Mouse (Mus musculus): ENCODE measurements around the gene Olfr1039. TPM values are rescaled to one million over a fixed set of nuclear protein-coding genes. Genes with fewer than 3 reads are reported as not detected.
"Not testable (repeated sequence)": the region's sequence is repeated elsewhere in the genome, so short reads cannot be mapped to it uniquely, and the experiment has no call there.

The Olfr1039 gene
- polyA plus RNA-seq (2015; fragmentation: Nextera tagmentation; extraction: Ambion mirVana): not detected in 2 replicates

DNA sequence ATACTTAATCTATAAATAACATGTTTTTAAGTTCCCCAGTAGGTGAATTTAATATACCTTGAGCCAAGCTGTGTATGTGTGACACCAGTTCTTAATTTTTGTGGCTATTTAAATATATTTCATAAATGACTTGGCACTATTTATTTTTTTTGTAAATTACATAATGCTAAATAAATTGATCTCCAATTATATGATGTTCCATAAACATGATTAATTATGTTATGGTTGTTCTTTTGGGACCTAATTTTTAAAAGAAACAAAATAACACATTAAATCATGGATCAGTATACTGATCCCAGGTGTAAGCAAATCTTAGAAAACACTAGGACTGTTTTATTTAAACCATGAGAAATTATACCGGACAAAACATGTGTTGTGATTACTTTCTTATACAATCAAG, at the start of gene Olfr1039:
TSS of gene Olfr1039 (minus strand) at position 101 of the 400 bp plus-strand sequence.
- Histone ChIP-seq H3K4me2 (ENCODE audit: low read depth, low read length) (no peak within 1 kb of the TSS), H3K9me3 (ENCODE audit: control insufficient read depth, low read length) (no peaks in the 10 kb centered on the region), H3K4me3 (ENCODE audit: low read length) (no peak within 1 kb of the TSS), H3K36me3 (ENCODE audit: control insufficient read depth, insufficient read depth, low read length) (no peaks in the 10 kb centered on the region), H3K4me1 (replicated peaks; ENCODE audit: control insufficient read depth, insufficient read depth, low read length) (no peaks in the 10 kb centered on the region), H3K27ac (ENCODE audit: low read length) (no peak within 1 kb of the TSS), H3K27me3 (ENCODE audit: control insufficient read depth, insufficient read depth, low read depth, low read length) (no peaks in the 10 kb centered on the region), H3K9ac (ENCODE audit: low read length) (no peak within 1 kb of the TSS)
- no peak for ATAC-seq (ENCODE audit: low read depth)
- WGBS: 88% methylated on average over 1 of the region's 1 CpGs

DNA sequence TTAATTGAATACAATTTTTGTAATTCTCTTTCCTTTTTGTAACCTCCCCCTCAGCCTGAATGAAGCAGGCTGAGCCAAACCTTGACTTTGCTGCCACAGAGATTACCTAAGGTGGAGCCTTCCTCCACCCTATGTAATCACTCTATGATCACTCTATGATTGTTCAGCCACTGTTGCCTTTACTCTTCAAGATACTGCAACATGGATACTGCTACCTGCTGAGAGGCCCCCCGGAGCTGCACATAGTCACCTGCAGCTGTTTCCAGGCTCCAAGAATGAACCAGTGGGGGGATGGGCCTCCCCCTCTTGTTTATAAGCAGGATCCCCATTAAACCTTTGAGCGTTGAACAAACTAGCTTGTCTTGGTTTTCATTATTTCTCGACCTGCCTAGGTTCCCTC, 44.2 kb upstream of the Olfr1039 start:
- no peaks in the 10 kb centered on the region for H3K4me1 ChIP-seq (replicated peaks; ENCODE audit: control insufficient read depth, insufficient read depth, low read length)
- H3K4me3 ChIP-seq (ENCODE audit: low read length): no peak overlapping the region
- H3K27ac ChIP-seq (ENCODE audit: low read length): no peak overlapping the region
- WGBS: 68% methylated on average over 3 of the region's 3 CpGs
- H3K27me3 ChIP-seq (ENCODE audit: control insufficient read depth, insufficient read depth, low read depth, low read length): no peaks in the 10 kb centered on the region
- no peak overlapping the region for H3K9ac ChIP-seq (ENCODE audit: low read length)
- no peaks in the 10 kb centered on the region for H3K9me3 ChIP-seq (ENCODE audit: control insufficient read depth, low read length)
- H3K36me3 ChIP-seq (ENCODE audit: control insufficient read depth, insufficient read depth, low read length): no peaks in the 10 kb centered on the region
- no peak overlapping the region for H3K4me2 ChIP-seq (ENCODE audit: low read depth, low read length)
- no peak for ATAC-seq (ENCODE audit: low read depth)

DNA sequence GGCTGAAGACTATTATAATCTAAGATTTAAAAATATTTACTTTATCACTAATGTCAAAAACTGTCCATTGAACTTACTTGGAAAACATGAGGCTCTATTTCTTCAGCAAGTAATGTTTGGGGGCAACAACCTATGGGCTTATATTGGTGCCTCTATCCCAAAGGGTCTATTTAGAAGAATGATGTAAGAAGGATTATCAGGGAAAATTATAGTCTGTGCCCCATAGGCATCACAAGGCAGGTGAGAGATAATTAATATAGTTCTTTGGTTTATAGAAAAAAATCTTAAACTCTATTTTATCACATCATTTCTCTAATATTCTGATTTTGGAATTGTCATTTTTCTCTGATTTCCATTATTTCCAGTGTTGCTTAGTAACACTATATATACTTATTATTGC, 42.0 kb upstream of the Olfr1039 start, which contains the start of gene Olfr1044:
TSS of gene Olfr1044 (minus strand) at position 101 of the 400 bp plus-strand sequence.
- H3K27me3 ChIP-seq (ENCODE audit: control insufficient read depth, insufficient read depth, low read depth, low read length): no peaks in the 10 kb centered on the region
- no peak within 1 kb of the TSS for H3K4me3 ChIP-seq (ENCODE audit: low read length)
- no peaks in the 10 kb centered on the region for H3K4me1 ChIP-seq (replicated peaks; ENCODE audit: control insufficient read depth, insufficient read depth, low read length)
- ATAC-seq (ENCODE audit: low read depth): no peak
- H3K9ac ChIP-seq (ENCODE audit: low read length): no peak within 1 kb of the TSS
- H3K9me3 ChIP-seq (ENCODE audit: control insufficient read depth, low read length): no peaks in the 10 kb centered on the region
- no peak within 1 kb of the TSS for H3K4me2 ChIP-seq (ENCODE audit: low read depth, low read length)
- H3K36me3 ChIP-seq (ENCODE audit: control insufficient read depth, insufficient read depth, low read length): no peaks in the 10 kb centered on the region
- H3K27ac ChIP-seq (ENCODE audit: low read length): no peak within 1 kb of the TSS

DNA sequence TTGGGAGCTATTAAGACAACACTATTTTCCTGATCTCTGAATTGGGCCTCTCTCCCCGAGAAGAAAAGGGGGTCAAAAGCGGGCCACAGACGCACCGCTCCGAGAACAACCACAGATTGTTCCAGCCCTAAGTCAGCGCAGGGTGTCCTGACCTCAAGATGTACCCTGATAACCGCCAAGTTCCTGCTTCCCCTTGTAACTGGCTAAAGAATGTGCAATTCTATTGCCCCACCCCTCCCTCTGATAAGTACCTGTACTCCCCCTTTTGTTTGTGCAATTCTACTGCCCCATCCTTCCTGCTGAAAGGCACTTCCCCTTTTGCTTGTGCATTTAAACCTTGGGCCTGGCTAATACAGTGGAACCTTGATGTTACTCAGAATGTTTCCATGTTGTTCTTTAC, 39.7 kb upstream of the Olfr1039 start:
- ATAC-seq (ENCODE audit: low read depth); H3K27ac ChIP-seq (ENCODE audit: low read length); H3K36me3 ChIP-seq (ENCODE audit: control insufficient read depth, insufficient read depth, low read length); H3K4me2 ChIP-seq (ENCODE audit: low read depth, low read length); H3K4me1 ChIP-seq (replicated peaks; ENCODE audit: control insufficient read depth, insufficient read depth, low read length); H3K4me3 ChIP-seq (ENCODE audit: low read length); H3K9ac ChIP-seq (ENCODE audit: low read length); H3K9me3 ChIP-seq (ENCODE audit: control insufficient read depth, low read length); H3K27me3 ChIP-seq (ENCODE audit: control insufficient read depth, insufficient read depth, low read depth, low read length): not testable (repeated sequence)
- 74% methylated on average over 7 of the region's 7 CpGs for WGBS

DNA sequence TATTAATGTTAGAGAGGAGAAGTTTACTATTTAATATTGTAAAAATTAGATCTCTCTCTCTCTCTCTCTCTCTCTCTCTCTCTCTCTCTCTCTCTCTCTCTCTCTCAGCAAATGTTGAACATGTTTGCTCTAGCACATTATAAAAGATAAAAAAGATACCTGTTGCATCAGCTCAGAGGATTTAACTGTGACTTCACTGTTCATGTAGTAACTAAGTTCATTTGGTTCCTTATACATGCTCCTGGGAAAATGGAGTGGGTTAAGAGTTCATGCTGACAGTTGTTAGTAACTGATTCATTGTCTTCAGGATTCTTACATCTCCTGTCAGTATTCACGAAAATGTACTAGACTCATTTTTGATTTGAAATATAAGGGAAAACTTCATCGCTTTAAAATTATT, 31.7 kb upstream of the Olfr1039 start, which contains the start of gene Olfr1043:
TSS of gene Olfr1043 (minus strand) at position 101 of the 400 bp plus-strand sequence.
- Histone ChIP-seq H3K4me2 (ENCODE audit: low read depth, low read length) (no peak within 1 kb of the TSS), H3K9ac (ENCODE audit: low read length) (no peak within 1 kb of the TSS), H3K36me3 (ENCODE audit: control insufficient read depth, insufficient read depth, low read length) (no peaks in the 10 kb centered on the region), H3K9me3 (ENCODE audit: control insufficient read depth, low read length) (no peaks in the 10 kb centered on the region), H3K27me3 (ENCODE audit: control insufficient read depth, insufficient read depth, low read depth, low read length) (no peaks in the 10 kb centered on the region), H3K4me3 (ENCODE audit: low read length) (no peak within 1 kb of the TSS), H3K4me1 (replicated peaks; ENCODE audit: control insufficient read depth, insufficient read depth, low read length) (no peaks in the 10 kb centered on the region), H3K27ac (ENCODE audit: low read length) (no peak within 1 kb of the TSS)
- ATAC-seq (ENCODE audit: low read depth): no peak
- WGBS: 76% methylated on average over 2 of the region's 2 CpGs

DNA sequence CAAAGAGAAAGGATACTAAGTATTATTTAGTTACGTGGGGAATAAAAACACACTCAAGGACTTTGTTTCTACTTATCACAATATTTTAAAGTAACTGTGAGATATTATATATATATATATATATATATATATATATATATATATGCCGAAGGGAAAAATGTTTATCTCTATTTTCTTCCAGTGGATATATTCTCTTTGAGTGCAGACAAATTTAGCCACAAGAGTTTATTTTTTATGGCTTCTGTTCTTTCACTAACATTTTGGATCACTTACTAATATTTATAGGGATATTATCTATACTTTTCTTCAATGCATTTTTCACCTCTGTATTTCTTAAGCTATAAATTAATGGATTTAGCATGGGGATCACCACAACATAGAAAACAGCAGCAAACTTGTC, 26.0 kb upstream of the Olfr1039 start, which contains the start of gene Olfr1042:
TSS of gene Olfr1042 (minus strand) at position 101 of the 400 bp plus-strand sequence.
- no peaks in the 10 kb centered on the region for H3K36me3 ChIP-seq (ENCODE audit: control insufficient read depth, insufficient read depth, low read length)
- no peak within 1 kb of the TSS for H3K27ac ChIP-seq (ENCODE audit: low read length)
- H3K9ac ChIP-seq (ENCODE audit: low read length): no peak within 1 kb of the TSS
- H3K4me1 ChIP-seq (replicated peaks; ENCODE audit: control insufficient read depth, insufficient read depth, low read length): no peaks in the 10 kb centered on the region
- no peaks in the 10 kb centered on the region for H3K9me3 ChIP-seq (ENCODE audit: control insufficient read depth, low read length)
- H3K27me3 ChIP-seq (ENCODE audit: control insufficient read depth, insufficient read depth, low read depth, low read length): no peaks in the 10 kb centered on the region
- no peak within 1 kb of the TSS for H3K4me2 ChIP-seq (ENCODE audit: low read depth, low read length)
- WGBS: 84% methylated on average over 2 of the region's 2 CpGs
- no peak for ATAC-seq (ENCODE audit: low read depth)
- H3K4me3 ChIP-seq (ENCODE audit: low read length): no peak within 1 kb of the TSS

DNA sequence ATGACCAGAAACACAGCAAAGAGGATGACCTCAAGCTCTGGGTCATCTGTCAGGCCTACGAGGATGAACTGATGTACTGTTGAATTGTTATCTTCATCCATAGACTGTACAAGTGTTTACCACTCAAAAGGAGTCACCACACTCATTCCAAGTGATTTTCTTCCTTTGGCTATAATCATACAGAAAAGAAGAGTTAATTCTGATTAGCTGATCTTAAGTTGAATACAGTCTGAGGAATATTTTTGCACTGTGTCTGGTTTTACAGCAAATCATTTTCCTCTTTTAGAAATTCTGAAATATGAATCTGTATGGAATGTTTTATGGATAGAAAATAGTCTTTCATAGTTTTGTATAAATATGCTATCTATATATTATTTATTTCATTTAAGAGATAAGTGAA, 10.9 kb upstream of the Olfr1039 start, which contains the start of gene Olfr1040:
TSS of gene Olfr1040 (minus strand) at position 101 of the 400 bp plus-strand sequence.
- Histone ChIP-seq H3K4me1 (replicated peaks; ENCODE audit: control insufficient read depth, insufficient read depth, low read length) (no peaks in the 10 kb centered on the region), H3K9me3 (ENCODE audit: control insufficient read depth, low read length) (no peaks in the 10 kb centered on the region), H3K4me2 (ENCODE audit: low read depth, low read length) (no peak within 1 kb of the TSS), H3K4me3 (ENCODE audit: low read length) (no peak within 1 kb of the TSS), H3K27ac (ENCODE audit: low read length) (no peak within 1 kb of the TSS), H3K27me3 (ENCODE audit: control insufficient read depth, insufficient read depth, low read depth, low read length) (no peaks in the 10 kb centered on the region), H3K9ac (ENCODE audit: low read length) (no peak within 1 kb of the TSS), H3K36me3 (ENCODE audit: control insufficient read depth, insufficient read depth, low read length) (no peaks in the 10 kb centered on the region)
- ATAC-seq (ENCODE audit: low read depth): no peak
- WGBS: 47% methylated on average over 1 of the region's 1 CpGs

DNA sequence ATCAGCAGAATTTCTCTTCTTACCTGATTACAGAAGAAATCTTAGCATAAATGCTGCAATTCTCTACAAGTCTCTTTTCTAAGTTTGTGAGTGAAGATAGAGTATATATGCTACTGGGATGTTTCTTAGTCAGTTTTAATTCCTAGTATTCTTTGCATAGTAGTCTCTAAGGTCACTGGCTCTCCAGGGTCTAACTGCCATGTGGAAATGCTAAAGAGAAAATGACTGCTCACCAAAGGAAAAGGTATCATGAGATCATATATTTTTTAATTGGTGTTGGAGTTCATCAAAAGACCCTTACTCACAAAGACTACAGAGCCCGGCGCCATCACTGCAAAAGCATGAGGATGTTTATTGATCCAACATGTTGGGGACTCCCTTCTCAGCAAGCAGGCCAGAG, 48.4 kb downstream of the Olfr1039 start, which contains the start of gene Olfr1037:
TSS of gene Olfr1037 (minus strand) at position 101 of the 400 bp plus-strand sequence.
- WGBS: 90% methylated on average over 2 of the region's 2 CpGs
- H3K4me3 ChIP-seq (ENCODE audit: low read length): no peak within 1 kb of the TSS
- H3K27me3 ChIP-seq (ENCODE audit: control insufficient read depth, insufficient read depth, low read depth, low read length): no peaks in the 10 kb centered on the region
- H3K36me3 ChIP-seq (ENCODE audit: control insufficient read depth, insufficient read depth, low read length): no peaks in the 10 kb centered on the region
- no peak within 1 kb of the TSS for H3K27ac ChIP-seq (ENCODE audit: low read length)
- no peaks in the 10 kb centered on the region for H3K4me1 ChIP-seq (replicated peaks; ENCODE audit: control insufficient read depth, insufficient read depth, low read length)
- no peaks in the 10 kb centered on the region for H3K9me3 ChIP-seq (ENCODE audit: control insufficient read depth, low read length)
- no peak for ATAC-seq (ENCODE audit: low read depth)
- H3K4me2 ChIP-seq (ENCODE audit: low read depth, low read length): no peak within 1 kb of the TSS
- no peak within 1 kb of the TSS for H3K9ac ChIP-seq (ENCODE audit: low read length)

DNA sequence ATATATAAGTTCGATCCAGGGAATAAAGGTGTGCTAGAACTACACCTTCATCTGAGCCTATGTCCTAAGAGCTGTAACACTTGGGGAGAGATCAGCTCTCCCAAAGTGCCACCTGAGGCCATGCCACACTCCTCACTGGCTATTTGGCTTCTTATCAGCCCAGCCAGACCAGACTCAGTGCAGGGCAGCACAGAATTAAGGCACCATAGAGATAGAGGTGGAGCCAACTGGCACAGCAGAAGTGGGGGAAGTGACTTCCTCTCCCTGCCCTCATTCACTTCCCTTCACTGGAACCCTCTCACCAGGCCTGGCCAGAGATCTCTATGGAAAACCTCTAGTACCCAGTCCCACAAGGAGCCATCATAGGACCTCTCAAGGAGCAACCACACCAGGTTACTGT, 55.2 kb downstream of the Olfr1039 start:
- not testable (repeated sequence) for H3K36me3 ChIP-seq (ENCODE audit: control insufficient read depth, insufficient read depth, low read length); H3K27ac ChIP-seq (ENCODE audit: low read length); H3K4me3 ChIP-seq (ENCODE audit: low read length); H3K9ac ChIP-seq (ENCODE audit: low read length); H3K4me2 ChIP-seq (ENCODE audit: low read depth, low read length); ATAC-seq (ENCODE audit: low read depth); H3K27me3 ChIP-seq (ENCODE audit: control insufficient read depth, insufficient read depth, low read depth, low read length); H3K9me3 ChIP-seq (ENCODE audit: control insufficient read depth, low read length); H3K4me1 ChIP-seq (replicated peaks; ENCODE audit: control insufficient read depth, insufficient read depth, low read length)
- WGBS: 88% methylated on average over 1 of the region's 1 CpGs
